Mouse (Mus musculus) MEL (cell line): ENCODE data around the gene Sap30l. TPM values are rescaled to one million over a fixed set of nuclear protein-coding genes. Genes with fewer than 3 reads are reported as not detected.

Experiments used
- DNase-seq: peaks from one replicate; pipeline ENCODE4 v3.0.0; 2011; ENCODE audit warnings: low read depth, low spot score
- H3K27ac ChIP-seq: 2 replicates; pipeline ENCODE4 v1.5.1; 2012; ENCODE audit warnings: low read depth, mild to moderate bottlenecking, control low read depth, low read length, moderate library complexity; ENCODE audit not compliant: control insufficient read depth
- H3K27me3 ChIP-seq, 2 experiments: fragments of 150-350 bp in 1 of 2; sonication (generic) in 1 of 2; 2 replicates each; pipeline ENCODE4 v1.6.1; 2012; ENCODE audit warnings: low read length in 2 of 2, mild to moderate bottlenecking in 2 of 2, improper control_type of control experiment in 1 of 2, moderate library complexity in 1 of 2; ENCODE audit not compliant: insufficient read depth in 2 of 2, control insufficient read depth in 1 of 2
- H3K36me3 ChIP-seq, 2 experiments: 2 replicates each; pipeline ENCODE4 v1.6.1; 2012 to 2014; ENCODE audit warnings: low read length in 2 of 2, improper control_type of control experiment in 1 of 2, inconsistent platforms in 1 of 2, mild to moderate bottlenecking in 1 of 2; ENCODE audit not compliant: insufficient read depth in 2 of 2, control insufficient read depth in 1 of 2
- H3K4me1 ChIP-seq, 2 experiments: fragments of 150-350 bp in 1 of 2; sonication (generic) in 1 of 2; 2 replicates each; pipeline ENCODE4 v1.6.1; 2012; ENCODE audit warnings: low read length in 2 of 2, improper control_type of control experiment in 1 of 2, mild to moderate bottlenecking in 1 of 2; ENCODE audit not compliant: insufficient read depth in 2 of 2, control insufficient read depth in 1 of 2
- H3K4me3 ChIP-seq, 2 experiments: fragments of 150-350 bp in 1 of 2; sonication (generic) in 1 of 2; 2 replicates each; pipeline ENCODE4 v1.5.1; 2012; ENCODE audit warnings: low read depth in 2 of 2, low read length in 2 of 2, mild to moderate bottlenecking in 2 of 2, moderate library complexity in 2 of 2, control low read depth in 1 of 2, improper control_type of control experiment in 1 of 2; ENCODE audit not compliant: control insufficient read depth in 1 of 2, insufficient read depth in 1 of 2
- H3K79me2 ChIP-seq: 2 replicates; pipeline ENCODE4 v1.6.1; 2012; ENCODE audit warnings: mild to moderate bottlenecking, low read length, moderate library complexity; ENCODE audit not compliant: control insufficient read depth, poor library complexity, insufficient read depth
- H3K9ac ChIP-seq: 2 replicates; pipeline ENCODE4 v1.6.1; 2012; ENCODE audit warnings: low read depth, mild to moderate bottlenecking, control low read depth, low read length, moderate library complexity; ENCODE audit not compliant: control insufficient read depth, poor library complexity, severe bottlenecking
- H3K9me3 ChIP-seq: fragments of 150-350 bp; sonication (generic); replicated peaks from 2 replicates; pipeline ENCODE4 v1.6.1; 2012; ENCODE audit warnings: mild to moderate bottlenecking, low read length, improper control_type of control experiment, moderate library complexity; ENCODE audit not compliant: insufficient read depth
- CHD2 ChIP-seq: IDR thresholded peaks from 2 replicates; pipeline ENCODE4 v1.6.1; 2011; ENCODE audit warnings: low read length, improper control_type of control experiment
- CTCF ChIP-seq, 3 experiments: IDR thresholded peaks in 2 of 3; conservative IDR thresholded peaks in 1 of 3; 2 replicates each; pipeline ENCODE4 v1.5.1; 2011 to 2012; ENCODE audit warnings: low read length in 3 of 3, low read depth in 2 of 3, mild to moderate bottlenecking in 2 of 3, improper control_type of control experiment in 1 of 3, inconsistent platforms in 1 of 3, mixed read lengths in 1 of 3, moderate library complexity in 1 of 3; ENCODE audit not compliant: control insufficient read depth in 1 of 3, insufficient read depth in 1 of 3, poor library complexity in 1 of 3, severe bottlenecking in 1 of 3
- ELF1 ChIP-seq: IDR thresholded peaks from 2 replicates; pipeline ENCODE4 v1.6.1; 2014; ENCODE audit warnings: low read depth, mild to moderate bottlenecking, inconsistent platforms, low read length, improper control_type of control experiment, moderate library complexity
- GATA1 ChIP-seq: IDR thresholded peaks from 2 replicates; pipeline ENCODE4 v1.6.1; 2011; ENCODE audit warnings: low read depth, low read length, improper control_type of control experiment
- HCFC1 ChIP-seq: IDR thresholded peaks from 2 replicates; pipeline ENCODE4 v1.6.1; 2012; ENCODE audit warnings: low read depth, mild to moderate bottlenecking, inconsistent platforms, low read length, improper control_type of control experiment, moderate library complexity
- KAT2A ChIP-seq: conservative IDR thresholded peaks from 2 replicates; pipeline ENCODE4 v1.6.1; 2012; ENCODE audit warnings: low read depth, low read length, improper control_type of control experiment, inconsistent platforms
- MAFK ChIP-seq: IDR thresholded peaks from 2 replicates; pipeline ENCODE4 v1.6.1; 2011; ENCODE audit warnings: low read depth, mild to moderate bottlenecking, low read length, improper control_type of control experiment, borderline replicate concordance
- MAX ChIP-seq: IDR thresholded peaks from 2 replicates; pipeline ENCODE4 v1.6.1; 2011; ENCODE audit warnings: low read length, improper control_type of control experiment
- MEF2A ChIP-seq: IDR thresholded peaks from 2 replicates; pipeline ENCODE4 v1.6.1; 2014; ENCODE audit warnings: low read depth, mild to moderate bottlenecking, inconsistent platforms, low read length, improper control_type of control experiment; ENCODE audit not compliant: poor library complexity, insufficient replicate concordance, severe bottlenecking; ENCODE audit errors: extremely low read depth
- MXI1 ChIP-seq: IDR thresholded peaks from 2 replicates; pipeline ENCODE4 v1.6.1; 2011; ENCODE audit warnings: mild to moderate bottlenecking, low read depth, low read length, improper control_type of control experiment
- MYB ChIP-seq: IDR thresholded peaks from 2 replicates; pipeline ENCODE4 v1.6.1; 2011; ENCODE audit warnings: mild to moderate bottlenecking, low read depth, low read length, improper control_type of control experiment
- NRF1 ChIP-seq: IDR thresholded peaks from 2 replicates; pipeline ENCODE4 v1.6.1; 2014; ENCODE audit warnings: low read depth, mild to moderate bottlenecking, inconsistent platforms, low read length, improper control_type of control experiment, moderate library complexity; ENCODE audit not compliant: poor library complexity, insufficient read depth, severe bottlenecking
- POLR2A ChIP-seq, 2 experiments: IDR thresholded peaks; 2 replicates each; pipeline ENCODE4 v1.6.1; 2011 to 2012; ENCODE audit warnings: low read length in 2 of 2, mild to moderate bottlenecking in 2 of 2, control low read depth in 1 of 2, improper control_type of control experiment in 1 of 2, low read depth in 1 of 2, moderate library complexity in 1 of 2; ENCODE audit not compliant: control insufficient read depth in 1 of 2, insufficient read depth in 1 of 2, poor library complexity in 1 of 2
- POLR2AphosphoS5 ChIP-seq: IDR thresholded peaks from 2 replicates; pipeline ENCODE4 v1.6.1; 2012; ENCODE audit warnings: low read depth, borderline replicate concordance, mild to moderate bottlenecking, inconsistent platforms, low read length, moderate library complexity, mixed read lengths
- SIN3A ChIP-seq: IDR thresholded peaks from 2 replicates; pipeline ENCODE4 v1.6.1; 2012; ENCODE audit warnings: low read length, improper control_type of control experiment, inconsistent platforms
- SMC3 ChIP-seq: IDR thresholded peaks from 2 replicates; pipeline ENCODE4 v1.6.1; 2011; ENCODE audit warnings: low read depth, low read length, improper control_type of control experiment
- TAL1 ChIP-seq: IDR thresholded peaks from 2 replicates; pipeline ENCODE4 v1.6.1; 2012; ENCODE audit warnings: mild to moderate bottlenecking, inconsistent platforms, low read length, moderate library complexity, mixed read lengths
- TCF12 ChIP-seq: IDR thresholded peaks from 2 replicates; pipeline ENCODE4 v1.6.1; 2014; ENCODE audit warnings: low read depth, mild to moderate bottlenecking, inconsistent platforms, low read length, improper control_type of control experiment, moderate library complexity
- USF1 ChIP-seq: IDR thresholded peaks from 2 replicates; pipeline ENCODE4 v1.6.1; 2014; ENCODE audit warnings: low read depth, mild to moderate bottlenecking, inconsistent platforms, low read length, improper control_type of control experiment, moderate library complexity
- USF2 ChIP-seq, 2 experiments: IDR thresholded peaks; 2 replicates each; pipeline ENCODE4 v1.6.1; 2011 to 2012; ENCODE audit warnings: improper control_type of control experiment in 2 of 2, low read length in 2 of 2, borderline replicate concordance in 1 of 2, inconsistent platforms in 1 of 2, low read depth in 1 of 2, mild to moderate bottlenecking in 1 of 2; ENCODE audit not compliant: insufficient read depth in 1 of 2
- ZC3H11A ChIP-seq: IDR thresholded peaks from 2 replicates; pipeline ENCODE4 v1.6.1; 2012; ENCODE audit warnings: low read depth, mild to moderate bottlenecking, inconsistent platforms, low read length, improper control_type of control experiment
- ZKSCAN1 ChIP-seq: IDR thresholded peaks from 2 replicates; pipeline ENCODE4 v1.6.1; 2012; ENCODE audit warnings: low read depth, mild to moderate bottlenecking, inconsistent platforms, low read length, improper control_type of control experiment, moderate library complexity
- ZNF384 ChIP-seq: IDR thresholded peaks from 2 replicates; pipeline ENCODE4 v1.6.1; 2012; ENCODE audit warnings: low read depth, mild to moderate bottlenecking, inconsistent platforms, low read length, improper control_type of control experiment
- polyA plus RNA-seq, 2 experiments: library from polyadenylated mRNA; stranded (reverse) in 1 of 2; unstranded in 1 of 2; fragments of >175 nt in 1 of 2; fragments of >200 nt in 1 of 2; gene quantifications; 2 replicates each; pipeline versions ENCODE4 v1.2.1 to v1.2.4; 2012; ENCODE audit warnings: low replicate concordance in 2 of 2, low read depth in 1 of 2; ENCODE audit not compliant: insufficient read length in 2 of 2, insufficient read depth in 1 of 2, missing spikeins in 1 of 2
- total RNA-seq: library from RNA; depleted of rRNA; stranded (reverse); fragments of 300-350 nt; gene quantifications from 2 replicates; pipeline ENCODE4 v1.2.3, GENCODE M21; 2012

The Sap30l gene
- total and polyA plus RNA-seq, 3 experiments, result 40.2 to 52.5 TPM; not detected in 1

DNA sequence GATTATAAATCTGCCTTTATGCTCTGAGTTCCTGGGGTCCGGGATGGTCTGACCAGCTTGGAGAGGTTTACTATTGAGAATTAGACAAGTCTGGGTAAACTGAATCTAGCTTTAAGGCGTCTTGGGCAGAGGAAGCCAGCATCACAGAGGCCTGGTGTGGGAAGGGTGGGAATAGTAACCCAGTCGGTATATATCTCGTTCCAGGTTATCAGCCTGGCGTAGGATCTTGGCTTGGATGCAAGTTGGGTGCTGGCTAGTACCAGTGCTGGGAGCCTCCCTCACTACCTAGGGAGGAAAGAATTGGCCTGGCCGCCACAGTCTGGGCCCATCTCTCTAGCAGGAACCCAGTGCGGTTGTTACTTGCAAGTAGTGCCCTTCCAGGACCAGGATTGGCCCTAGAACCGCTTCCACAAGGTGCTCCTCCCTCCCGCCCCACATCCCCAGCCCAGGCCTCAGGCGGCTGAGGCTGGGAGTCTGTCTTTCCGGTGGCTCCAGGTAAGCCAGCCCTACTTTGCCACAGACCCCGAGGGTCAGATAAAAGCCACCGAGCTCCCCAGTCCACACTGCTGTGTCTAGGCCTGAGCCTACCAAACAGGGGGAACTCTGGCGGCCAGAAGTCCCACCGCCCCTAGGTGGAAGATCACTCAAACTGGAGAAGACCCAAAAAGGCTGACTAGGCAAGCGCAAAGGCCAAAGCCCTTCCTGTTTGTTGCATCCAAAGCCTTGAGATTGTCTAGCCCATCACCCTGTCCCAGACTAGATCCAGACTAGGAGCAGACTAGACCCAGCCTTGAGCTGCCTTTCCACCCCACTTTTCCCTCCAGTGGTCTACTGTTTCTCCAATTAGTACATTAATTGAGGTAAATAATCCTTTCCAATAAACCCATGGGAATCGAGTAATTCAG, 28.7 kb downstream of the Sap30l start:
- H3K27ac ChIP-seq, result no peak overlapping the region
- H3K9ac ChIP-seq, result no peak overlapping the region
- H3K79me2 ChIP-seq, result no peaks in the 10 kb centered on the region
- no peaks in the 10 kb centered on the region for H3K4me1 ChIP-seq
- no peaks in the 10 kb centered on the region for H3K36me3 ChIP-seq
- no peak for TF ChIP-seq MAFK
- TF ChIP-seq MXI1, result no peak
- no peak for TF ChIP-seq MYB
- TF ChIP-seq POLR2AphosphoS5, result no peak
- no peak for TF ChIP-seq TCF12
- no peak for TF ChIP-seq ZKSCAN1
- TF ChIP-seq, all 39 proteins: peak for 0
- no peak overlapping the region for H3K4me3 ChIP-seq
- H3K9me3 ChIP-seq, result no peaks in the 10 kb centered on the region
- H3K27me3 ChIP-seq, result peaks cover 3% of the 10 kb centered on the region in 2 experiments; a peak in 2 of 4 replicates
- no peak for DNase-seq

DNA sequence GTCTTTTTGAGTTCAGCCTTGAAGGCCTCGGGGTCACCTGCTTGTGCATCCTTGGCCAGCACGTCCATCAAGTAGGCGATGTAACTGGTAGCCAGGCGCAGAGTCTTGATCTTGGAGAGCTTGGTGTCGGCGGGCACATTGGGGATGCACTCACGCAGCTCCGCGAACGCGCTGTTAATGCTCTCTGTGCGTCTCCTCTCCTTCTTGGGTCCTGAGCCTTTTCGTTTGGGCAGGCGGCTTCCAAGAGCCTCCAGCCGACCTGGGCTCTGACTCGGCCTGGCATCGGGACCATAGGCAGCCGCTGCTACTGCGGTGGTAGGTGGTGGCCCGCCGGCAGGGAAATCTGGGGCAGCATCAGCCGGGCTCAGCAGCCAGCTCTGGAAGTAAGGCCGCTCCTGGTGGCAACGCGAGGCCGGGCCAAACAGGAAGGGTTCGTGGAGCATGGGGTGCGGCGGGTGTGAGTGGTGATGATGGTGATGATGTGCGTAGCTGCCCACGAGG, 29.9 kb downstream of the Sap30l start:
- Histone ChIP-seq H3K36me3 (no peaks in the 10 kb centered on the region), H3K9me3 (no peaks in the 10 kb centered on the region), H3K79me2 (no peaks in the 10 kb centered on the region), H3K27ac (no peak overlapping the region), H3K4me1 (no peaks in the 10 kb centered on the region), H3K27me3 (peaks cover 3 to 7% of the 10 kb centered on the region in 2 experiments; a peak in 2 of 4 replicates), H3K4me3 (no peak overlapping the region), H3K9ac (no peak overlapping the region)
- TF ChIP-seq ELF1 (no peak), GATA1 (no peak), TCF12 (no peak)
- DNase-seq, result no peak

DNA sequence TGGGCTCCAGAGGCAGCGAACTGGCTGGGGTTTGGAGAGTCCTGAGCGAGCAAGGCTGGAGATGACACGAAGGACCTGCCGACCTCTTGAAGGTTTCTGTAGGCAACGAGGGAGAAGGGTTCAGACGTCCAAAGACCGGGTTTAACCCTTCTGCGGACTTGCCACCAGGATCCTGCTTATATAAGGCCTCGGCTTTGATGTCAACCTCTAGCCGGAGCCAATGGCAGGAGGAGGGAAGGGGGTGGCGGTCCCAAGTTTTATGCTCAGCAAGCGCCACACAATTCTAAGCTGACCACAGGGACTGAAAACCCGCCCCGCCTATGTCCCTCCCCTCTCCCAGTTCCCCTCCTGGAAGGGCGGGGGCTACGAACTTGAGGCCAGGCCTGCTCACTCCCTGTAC, 30.4 kb downstream of the Sap30l start:
- peaks cover 3 to 4% of the 10 kb centered on the region in 2 experiments; a peak in 2 of 4 replicates for H3K27me3 ChIP-seq
- TF ChIP-seq USF1 (no peak), MAFK (no peak), ZC3H11A (no peak), KAT2A (no peak), POLR2A (IDR thresholded peaks at IDR 0.05; ENCODE audit: control insufficient read depth in 1 of 2, insufficient read depth in 1 of 2, low read depth in 1 of 2, low read length in 2 of 2, poor library complexity in 1 of 2) (no peak), USF2 (IDR thresholded peaks at IDR 0.05; ENCODE audit: borderline replicate concordance in 1 of 2, insufficient read depth in 1 of 2, low read depth in 1 of 2, low read length in 2 of 2) (no peak), MXI1 (no peak), SIN3A (no peak), MYB (no peak), NRF1 (no peak), ZNF384 (no peak), TAL1 (no peak), MEF2A (no peak), CTCF (IDR thresholded peaks at IDR 0.05 in 2 of 3, conservative IDR thresholded peaks at IDR 0.05 in 1 of 3; ENCODE audit: control insufficient read depth in 1 of 3, insufficient read depth in 1 of 3, low read depth in 2 of 3, low read length in 3 of 3, poor library complexity in 1 of 3, severe bottlenecking in 1 of 3) (no peak), SMC3 (no peak), ZKSCAN1 (no peak), HCFC1 (no peak), CHD2 (no peak), MAX (no peak)

More for the DNA sequence above, 30.4 kb downstream of the Sap30l start:
- Histone ChIP-seq H3K4me3 (no peak overlapping the region), H3K9me3 (no peaks in the 10 kb centered on the region), H3K4me1 (no peaks in the 10 kb centered on the region), H3K79me2 (no peaks in the 10 kb centered on the region), H3K9ac (no peak overlapping the region), H3K27ac (no peak overlapping the region), H3K36me3 (no peaks in the 10 kb centered on the region)
- DNase-seq, result no peak
